Mouse (Mus musculus) limb, embryonic 11.5 days (tissue): ENCODE data around the gene Txn2. TPM values are rescaled to one million over a fixed set of nuclear protein-coding genes. Genes with fewer than 3 reads are reported as not detected.

Experiments
- ATAC-seq: fragments of 200-750 bp; cut with Nextera tagmentation; 2 replicates; pipeline ENCODE4 v1.8.0; 2017; ENCODE audit warnings: low read depth; ENCODE audit not compliant: insufficient number of reproducible peaks, low FRiP score, low TSS enrichment
- DNase-seq: peaks from one replicate; pipeline ENCODE4 v3.0.0-alpha.2; 2015; ENCODE audit warnings: low spot score
- H3K27ac ChIP-seq: fragments of 300-500 bp; sonication (generic); replicated peaks from 2 replicates; pipeline ENCODE4 v1.5.1; 2014; ENCODE audit warnings: low read depth, mild to moderate bottlenecking, low read length
- H3K27me3 ChIP-seq: fragments of 300-500 bp; sonication (generic); 2 replicates; pipeline ENCODE4 v1.6.1; 2014; ENCODE audit warnings: mild to moderate bottlenecking, low read length, mixed read lengths; ENCODE audit not compliant: control insufficient read depth, insufficient read depth
- H3K36me3 ChIP-seq: fragments of 300-500 bp; sonication (generic); 2 replicates; pipeline ENCODE4 v1.6.1; 2014; ENCODE audit warnings: mild to moderate bottlenecking, low read length, moderate library complexity, mixed read lengths; ENCODE audit not compliant: control insufficient read depth, insufficient read depth
- H3K4me1 ChIP-seq: fragments of 300-500 bp; sonication (generic); 2 replicates; pipeline ENCODE4 v1.6.1; 2014; ENCODE audit warnings: low read length, mixed read lengths; ENCODE audit not compliant: control insufficient read depth, insufficient read depth
- H3K4me2 ChIP-seq: fragments of 300-500 bp; sonication (generic); 2 replicates; pipeline ENCODE4 v1.6.1; 2014; ENCODE audit warnings: low read depth, mild to moderate bottlenecking, moderate library complexity; ENCODE audit not compliant: severe bottlenecking
- H3K4me3 ChIP-seq: fragments of 300-500 bp; sonication (generic); 2 replicates; pipeline ENCODE4 v1.5.1; 2014; ENCODE audit warnings: low read depth, low read length
- H3K9ac ChIP-seq: fragments of 300-500 bp; sonication (generic); 2 replicates; pipeline ENCODE4 v1.6.1; 2014; ENCODE audit warnings: mild to moderate bottlenecking, low read length
- H3K9me3 ChIP-seq: fragments of 300-500 bp; sonication (generic); 2 replicates; pipeline ENCODE4 v1.6.1; 2016; ENCODE audit warnings: low read length; ENCODE audit not compliant: control insufficient read depth
- WGBS: fragments of 180-500 bp; shearing (Covaris S2); extraction: QIAGEN DNeasy Blood & Tissue Kit; methylation state at CpG from one replicate; pipeline ENCODE4 v1.1.7; 2014; 5-methylcytosine and 5-hydroxymethylcytosine counted together
- polyA plus RNA-seq: library from polyadenylated mRNA; unstranded; fragments of >200 nt; fragmentation: Nextera tagmentation; extraction: Ambion mirVana; gene quantifications from 2 replicates; pipeline ENCODE4 v1.2.1, GENCODE M21; 2014

Gene Txn2
- polyA plus RNA-seq, 1 experiment from 2014 or later = 266 TPM

GRCm38 (mm10) chr15:77866583-77867220 is 62.1 kb downstream of the Txn2 start:
- Histone ChIP-seq H3K4me1 (no peaks in the 10 kb centered on the region), H3K4me2 (no peak overlapping the region), H3K9ac (no peak overlapping the region), H3K27me3 (no peaks in the 10 kb centered on the region), H3K4me3 (no peak overlapping the region), H3K27ac (no peak overlapping the region), H3K9me3 (no peaks in the 10 kb centered on the region), H3K36me3 (no peaks in the 10 kb centered on the region)
- DNase-seq = no peak
- ATAC-seq = no peak
- WGBS = 48% methylated on average over 11 of the region's 11 CpGs

Other genes with a start within 250 kb of the Txn2 start
- not detected in 2 replicates for gene Apol7e, start 230.1 kb downstream of the Txn2 start, polyA plus RNA-seq
- gene Apol9b, start 200.0 kb downstream of the Txn2 start, polyA plus RNA-seq = not detected in 2 replicates
- gene Apol8, start 172.0 kb downstream of the Txn2 start, polyA plus RNA-seq = not detected in 2 replicates
- 33.2 and 38.1 TPM in 2 replicates for gene Myh9, start 86.8 kb downstream of the Txn2 start, polyA plus RNA-seq
- 6.1 and 7.2 TPM in 2 replicates for gene Foxred2, start 27.7 kb upstream of the Txn2 start, polyA plus RNA-seq
- gene Eif3d, start 41.8 kb upstream of the Txn2 start, polyA plus RNA-seq = 249 and 259 TPM in 2 replicates
- not detected in 2 replicates for gene Cacng2, start 191.0 kb upstream of the Txn2 start, polyA plus RNA-seq
- gene Ift27, start 245.1 kb upstream of the Txn2 start, polyA plus RNA-seq = 111 and 119 TPM in 2 replicates